Mouse (Mus musculus) myocyte (in vitro differentiated cells): ENCODE results near the gene Igsf3. TPM values are rescaled to one million over a fixed set of nuclear protein-coding genes. Genes with fewer than 3 reads are reported as not detected.

ENCODE experiments used
- H3K27me3 ChIP-seq: one replicate; pipeline ENCODE4 v1.6.1; 2011; ENCODE audit not compliant: control insufficient read depth, insufficient read depth, insufficient read length
- H3K36me3 ChIP-seq: one replicate; pipeline ENCODE4 v1.6.1; 2011; ENCODE audit not compliant: control insufficient read depth, insufficient read depth
- H3K4me2 ChIP-seq: one replicate; pipeline ENCODE4 v1.6.1; 2011; ENCODE audit warnings: low read depth, control low read depth
- H3K4me3 ChIP-seq: one replicate; pipeline ENCODE4 v1.5.1; 2011; ENCODE audit warnings: mild to moderate bottlenecking, control low read depth, moderate library complexity
- H3K79me2 ChIP-seq: one replicate; pipeline ENCODE4 v1.6.1; 2011; ENCODE audit not compliant: control insufficient read depth, insufficient read depth
- H3ac ChIP-seq: one replicate; pipeline ENCODE4 v1.6.1; 2011; ENCODE audit not compliant: control insufficient read depth, insufficient read length
- CEBPB ChIP-seq: IDR thresholded peaks from 2 replicates; pipeline ENCODE4 v1.6.1; 2011; ENCODE audit warnings: mild to moderate bottlenecking, moderate library complexity; ENCODE audit not compliant: poor library complexity, insufficient read depth, severe bottlenecking
- E2F4 ChIP-seq: IDR thresholded peaks from one replicate; pipeline ENCODE4 v1.6.1; 2011; ENCODE audit warnings: mild to moderate bottlenecking, control low read depth, moderate library complexity; ENCODE audit not compliant: insufficient read depth
- MAX ChIP-seq: IDR thresholded peaks from one replicate; pipeline ENCODE4 v1.6.1; 2011; ENCODE audit warnings: low read depth, mild to moderate bottlenecking, control low read depth
- MYOD1 ChIP-seq, 3 experiments: IDR thresholded peaks; one replicate each; pipeline ENCODE4 v1.6.1; 2011; ENCODE audit warnings: control low read depth in 2 of 3, low read depth in 2 of 3, mild to moderate bottlenecking in 2 of 3, moderate library complexity in 1 of 3; ENCODE audit not compliant: insufficient read length in 2 of 3, control insufficient read depth in 1 of 3
- MYOG ChIP-seq, 3 experiments: IDR thresholded peaks; one replicate each; pipeline ENCODE4 v1.6.1; 2011; ENCODE audit warnings: control low read depth in 2 of 3, low read depth in 2 of 3, mild to moderate bottlenecking in 2 of 3; ENCODE audit not compliant: insufficient read length in 2 of 3, control insufficient read depth in 1 of 3, insufficient read depth in 1 of 3
- POLR2A ChIP-seq: IDR thresholded peaks from one replicate; pipeline ENCODE4 v1.6.1; 2011; ENCODE audit warnings: low read depth, mild to moderate bottlenecking, control low read depth, moderate library complexity; ENCODE audit not compliant: insufficient read length
- POLR2AphosphoS2 ChIP-seq: IDR thresholded peaks from one replicate; pipeline ENCODE4 v1.6.1; 2011; ENCODE audit warnings: low read depth, control low read depth; ENCODE audit not compliant: insufficient read length
- REST ChIP-seq: IDR thresholded peaks from one replicate; pipeline ENCODE4 v1.6.1; 2011; ENCODE audit warnings: mild to moderate bottlenecking, control low read depth, moderate library complexity; ENCODE audit not compliant: insufficient read depth, insufficient read length
- SRF ChIP-seq: IDR thresholded peaks from one replicate; pipeline ENCODE4 v1.6.1; 2011; ENCODE audit warnings: low read depth; ENCODE audit not compliant: control insufficient read depth, insufficient read length
- TCF12 ChIP-seq: IDR thresholded peaks from one replicate; pipeline ENCODE4 v1.6.1; 2011; ENCODE audit warnings: mild to moderate bottlenecking, control low read depth; ENCODE audit not compliant: poor library complexity, insufficient read depth, severe bottlenecking
- TCF3 ChIP-seq: IDR thresholded peaks from one replicate; pipeline ENCODE4 v1.6.1; 2011; ENCODE audit warnings: low read depth, control low read depth; ENCODE audit not compliant: insufficient read length
- USF1 ChIP-seq: IDR thresholded peaks from one replicate; pipeline ENCODE4 v1.6.1; 2011; ENCODE audit warnings: low read depth, mild to moderate bottlenecking, control low read depth, moderate library complexity
- polyA plus RNA-seq: library from polyadenylated mRNA; unstranded; fragments of >200 nt; fragmentation: generic; extraction: Trizol; gene quantifications from one replicate; pipeline ENCODE4 v1.2.1, GENCODE M21; 2012; ENCODE audit warnings: missing spikeins

The Igsf3 gene
- polyA plus RNA-seq, 1 experiment: 8.9 TPM

DNA sequence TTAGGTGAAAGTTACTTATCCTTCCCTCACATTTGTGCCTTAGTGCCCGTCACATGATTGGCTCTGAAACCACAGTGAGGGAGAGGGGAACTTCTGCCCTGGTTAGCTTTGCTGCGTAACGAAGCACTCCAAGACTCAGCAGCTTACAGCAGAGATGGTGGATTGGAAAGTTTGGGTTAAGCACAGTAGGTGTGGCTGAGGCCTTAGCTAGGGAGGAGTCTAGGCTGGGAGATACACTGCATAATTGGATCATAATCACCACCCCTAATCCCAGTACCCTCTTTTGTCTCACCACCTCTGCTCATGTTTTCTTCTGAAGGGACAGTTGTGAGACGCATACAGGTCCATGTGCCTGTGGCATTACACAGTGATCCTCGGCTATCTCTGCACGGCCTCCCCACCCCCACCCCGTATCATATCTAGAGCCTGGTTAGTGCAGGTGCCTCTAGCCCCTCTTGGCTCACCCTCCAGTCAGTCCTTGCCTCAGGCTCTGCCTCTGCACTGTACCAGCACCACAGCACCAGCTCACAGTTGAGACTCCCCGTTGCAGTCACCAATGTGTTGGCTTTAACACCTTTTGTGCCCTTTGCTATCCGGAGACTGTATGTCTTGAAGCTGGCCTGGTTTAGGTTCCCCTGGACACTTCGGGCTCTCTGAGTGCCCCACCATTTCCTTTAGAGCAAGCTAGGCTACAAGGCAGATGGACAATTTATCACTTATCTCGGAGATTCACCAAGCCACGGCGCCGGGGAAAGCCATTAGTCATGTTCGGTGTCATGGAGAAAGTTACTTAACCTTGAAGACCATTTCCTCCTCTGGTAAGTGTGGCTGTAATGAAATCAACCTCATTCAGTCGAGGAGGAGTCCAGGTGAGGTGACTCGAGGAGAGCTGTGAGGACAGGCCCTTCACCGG lies 42.1 kb downstream of the Igsf3 start:
- H3K4me3 ChIP-seq: no peak overlapping the region
- TF ChIP-seq POLR2A: no peak
- no peak for TF ChIP-seq MYOG (IDR thresholded peaks at IDR 0.05; ENCODE audit: control insufficient read depth in 1 of 3, insufficient read depth in 1 of 3, insufficient read length in 2 of 3, low read depth in 2 of 3)
- TF ChIP-seq TCF12: no peak
- no peak for TF ChIP-seq CEBPB
- no peak for TF ChIP-seq USF1
- no peak for TF ChIP-seq SRF
- no peak for TF ChIP-seq E2F4
- no peak for TF ChIP-seq MAX
- TF ChIP-seq POLR2AphosphoS2: no peak
- TF ChIP-seq MYOD1 (IDR thresholded peaks at IDR 0.05; ENCODE audit: control insufficient read depth in 1 of 3, insufficient read length in 2 of 3, low read depth in 2 of 3): no peak
- no peak for TF ChIP-seq TCF3
- no peak for TF ChIP-seq REST
- H3ac ChIP-seq: no peak overlapping the region
- H3K79me2 ChIP-seq: no peaks in the 10 kb centered on the region
- no peaks in the 10 kb centered on the region for H3K27me3 ChIP-seq
- H3K4me2 ChIP-seq: no peak overlapping the region
- H3K36me3 ChIP-seq: no peaks in the 10 kb centered on the region

DNA sequence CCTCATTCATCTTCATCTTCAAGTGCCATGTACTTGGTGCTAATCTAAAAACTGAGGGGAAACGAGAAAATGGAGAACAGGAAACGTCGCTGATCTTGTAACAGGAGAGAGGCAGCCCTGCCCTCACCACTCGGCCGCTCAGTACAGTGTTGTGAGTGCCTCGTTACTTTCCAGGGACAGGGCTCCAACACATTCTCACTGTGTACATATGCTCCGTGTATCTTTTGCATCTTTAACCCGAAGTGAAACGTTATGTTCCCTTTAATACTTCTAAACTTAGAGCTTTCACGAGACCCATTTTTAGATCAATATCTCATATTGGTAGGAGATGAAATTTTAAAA lies 42.7 kb downstream of the Igsf3 start:
- Histone ChIP-seq H3ac (no peak overlapping the region), H3K4me2 (no peak overlapping the region), H3K27me3 (no peaks in the 10 kb centered on the region), H3K36me3 (no peaks in the 10 kb centered on the region), H3K79me2 (no peaks in the 10 kb centered on the region), H3K4me3 (no peak overlapping the region)
- no peak for TF ChIP-seq POLR2AphosphoS2
- TF ChIP-seq E2F4: no peak

DNA sequence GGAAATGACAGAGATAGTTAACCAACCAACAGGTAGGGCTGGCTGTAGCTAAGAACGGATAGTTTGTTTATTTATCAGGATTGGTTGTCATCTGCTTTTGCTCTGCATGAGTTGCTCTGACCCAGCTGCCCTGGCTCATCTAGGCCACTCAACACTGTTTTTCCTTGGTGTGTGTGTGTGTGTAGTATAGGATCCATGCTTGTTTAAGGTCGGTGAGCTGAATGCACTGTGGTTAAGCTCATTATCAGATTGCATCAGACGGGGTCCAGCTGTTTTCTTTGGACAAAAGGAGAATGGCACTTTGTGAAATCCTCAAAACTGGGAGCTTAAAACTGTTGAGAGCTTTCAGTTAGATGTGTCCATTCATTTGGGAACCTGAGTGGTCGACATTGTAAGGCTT lies 46.3 kb downstream of the Igsf3 start:
- no peaks in the 10 kb centered on the region for H3K36me3 ChIP-seq
- no peak overlapping the region for H3K4me2 ChIP-seq
- H3ac ChIP-seq: no peak overlapping the region
- no peaks in the 10 kb centered on the region for H3K27me3 ChIP-seq
- H3K79me2 ChIP-seq: no peaks in the 10 kb centered on the region
- TF ChIP-seq MYOD1 (IDR thresholded peaks at IDR 0.05; ENCODE audit: control insufficient read depth in 1 of 3, insufficient read length in 2 of 3, low read depth in 2 of 3) (peak in 2 of 3 experiments; percentile 80 to 85), MYOG (IDR thresholded peaks at IDR 0.05; ENCODE audit: control insufficient read depth in 1 of 3, insufficient read depth in 1 of 3, insufficient read length in 2 of 3, low read depth in 2 of 3) (peak in 1 of 3 experiments; percentile 22), MAX (no peak), TCF12 (peak; percentile 14), TCF3 (peak; percentile 32), CEBPB (peak; percentile 71), SRF (no peak)
- no peak overlapping the region for H3K4me3 ChIP-seq

DNA sequence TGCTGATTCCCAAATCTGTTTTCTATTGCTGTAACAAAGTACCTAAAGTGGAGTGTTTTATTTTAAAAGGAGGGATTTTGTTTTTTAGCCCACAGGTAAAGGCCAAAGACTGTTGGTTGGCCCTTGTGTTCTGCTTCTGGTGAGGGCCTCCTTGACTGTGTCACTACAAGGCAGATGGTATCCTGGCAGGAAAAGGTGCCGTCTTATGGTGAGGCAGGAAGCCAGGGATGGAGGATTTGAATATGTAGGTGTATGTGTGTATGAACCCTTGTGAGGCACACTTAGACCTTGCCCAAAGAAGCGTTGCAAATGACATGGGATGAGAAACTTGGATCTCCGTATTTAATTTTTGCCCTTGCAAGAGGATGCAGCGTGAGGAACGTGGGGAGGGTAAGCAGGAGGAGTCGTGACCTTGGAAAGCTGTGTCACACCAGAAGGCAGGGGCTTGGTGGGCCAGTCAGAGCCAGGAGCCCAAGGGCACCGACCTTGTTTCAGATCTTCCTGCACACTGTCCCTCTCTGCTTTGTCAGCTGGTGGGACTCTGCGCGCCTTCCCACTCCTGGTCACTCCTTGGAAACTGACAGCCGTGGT lies 47.5 kb downstream of the Igsf3 start:
- Histone ChIP-seq H3K4me2 (no peak overlapping the region), H3ac (no peak overlapping the region), H3K27me3 (no peaks in the 10 kb centered on the region), H3K4me3 (no peak overlapping the region), H3K79me2 (no peaks in the 10 kb centered on the region), H3K36me3 (no peaks in the 10 kb centered on the region)
- TF ChIP-seq REST: no peak
- TF ChIP-seq POLR2AphosphoS2: no peak
- no peak for TF ChIP-seq TCF3
- TF ChIP-seq CEBPB: no peak
- TF ChIP-seq E2F4: no peak
- no peak for TF ChIP-seq POLR2A
- no peak for TF ChIP-seq USF1
- TF ChIP-seq SRF: no peak
- no peak for TF ChIP-seq MAX
- TF ChIP-seq TCF12: no peak
- TF ChIP-seq MYOD1 (IDR thresholded peaks at IDR 0.05; ENCODE audit: control insufficient read depth in 1 of 3, insufficient read length in 2 of 3, low read depth in 2 of 3): no peak
- TF ChIP-seq MYOG (IDR thresholded peaks at IDR 0.05; ENCODE audit: control insufficient read depth in 1 of 3, insufficient read depth in 1 of 3, insufficient read length in 2 of 3, low read depth in 2 of 3): no peak
